Mouse (Mus musculus) ES-Bruce4 (cell line): ENCODE measurements at regions not wholly inside any gene's neighbourhood (a gene's known extent, or its start where the extent isn't known, plus 50 kb on each side); places are given as distances from the start of the nearest gene placed in this dataset.

Experiments used
- CTCF ChIP-seq: IDR thresholded peaks from one replicate; pipeline ENCODE4 v1.8.1; 2011; ENCODE audit warnings: low read depth, low read length
- EP300 ChIP-seq: IDR thresholded peaks from 2 replicates; pipeline ENCODE4 v1.6.1; 2011; ENCODE audit warnings: low read depth, low read length; ENCODE audit not compliant: insufficient read depth
- POLR2A ChIP-seq: IDR thresholded peaks from one replicate; pipeline ENCODE4 v1.8.1; 2011; ENCODE audit warnings: low read length; ENCODE audit not compliant: insufficient read depth

- TF ChIP-seq POLR2A (no peak), CTCF (no peak), EP300 (no peak)
Observed at GRCm38 (mm10) chr17:75714578-75714977, 162.8 kb upstream of the Fam98a start.
